Mouse (Mus musculus) gastrocnemius, postnatal 4 days (tissue): ENCODE measurements around the gene Tex26. TPM values are rescaled to one million over a fixed set of nuclear protein-coding genes. Genes with fewer than 3 reads are reported as not detected.
A peak's percentile ranks its signal among the peaks of the same experiment; 100 is the strongest.

Source experiments
- DNase-seq, 2 experiments: peaks; one replicate each; pipeline ENCODE4 v3.0.0; 2021 to 2022; ENCODE audit warnings: low spot score in 2 of 2, mixed read lengths in 2 of 2
- total RNA-seq, 2 experiments: library from RNA; stranded (reverse); gene quantifications; 2 replicates each; pipeline ENCODE4 v1.2.3; 2021

Gene Tex26
- total RNA-seq, 2 experiments from 2014 or later = 0.25 to 0.60 TPM

DNA sequence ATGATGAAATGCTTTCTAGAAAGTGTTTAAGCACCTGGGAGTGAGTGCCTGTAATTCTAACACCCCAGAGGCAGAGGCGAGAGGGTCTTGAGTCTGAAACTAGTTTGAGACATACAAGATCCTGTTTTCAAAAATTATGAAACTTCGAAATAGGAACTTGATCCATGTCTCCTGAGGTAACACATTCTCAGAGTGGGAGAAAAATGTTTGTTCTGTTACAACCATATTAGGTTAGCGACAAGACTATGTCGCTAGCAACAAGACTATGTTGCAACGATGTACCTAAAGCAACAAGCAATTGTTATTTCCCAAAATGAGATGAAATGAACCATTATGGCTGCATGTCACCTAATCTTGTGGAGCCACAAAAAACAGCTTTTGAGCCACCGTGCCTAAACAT lies 46.0 kb downstream of the Tex26 start:
- DNase-seq = no peak

DNA sequence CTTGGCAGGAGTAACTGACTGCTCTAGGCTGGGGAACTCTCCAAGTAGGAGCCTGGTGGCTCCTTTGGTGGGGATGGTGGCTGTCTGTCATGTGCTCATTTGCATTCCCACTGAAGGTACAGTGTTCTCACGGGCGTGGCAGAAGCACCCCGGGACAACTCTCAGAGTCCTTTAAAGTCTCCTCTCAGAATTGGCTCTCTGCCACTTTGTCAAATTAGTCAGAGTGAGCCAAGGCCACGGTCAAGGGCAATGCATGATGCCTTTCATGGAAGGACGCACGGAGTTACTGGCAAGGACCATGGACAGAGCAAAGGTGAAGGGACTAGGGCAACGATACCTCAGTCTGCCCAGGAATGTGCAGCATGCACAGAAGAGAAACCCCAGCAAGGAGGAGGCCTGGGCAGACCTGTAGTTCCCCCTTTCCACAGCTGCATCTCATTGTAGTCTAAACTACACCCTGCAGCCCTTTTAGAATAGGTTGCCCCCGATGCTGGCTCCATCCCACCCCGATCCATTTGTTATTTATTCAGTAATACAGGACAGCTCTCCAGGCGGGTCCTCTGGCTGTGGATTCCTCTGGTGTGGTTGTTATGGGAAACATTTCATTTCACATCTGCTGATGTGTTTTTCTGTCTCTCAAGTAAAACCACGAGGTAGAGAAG lies 49.0 kb downstream of the Tex26 start:
- no peak for DNase-seq

DNA sequence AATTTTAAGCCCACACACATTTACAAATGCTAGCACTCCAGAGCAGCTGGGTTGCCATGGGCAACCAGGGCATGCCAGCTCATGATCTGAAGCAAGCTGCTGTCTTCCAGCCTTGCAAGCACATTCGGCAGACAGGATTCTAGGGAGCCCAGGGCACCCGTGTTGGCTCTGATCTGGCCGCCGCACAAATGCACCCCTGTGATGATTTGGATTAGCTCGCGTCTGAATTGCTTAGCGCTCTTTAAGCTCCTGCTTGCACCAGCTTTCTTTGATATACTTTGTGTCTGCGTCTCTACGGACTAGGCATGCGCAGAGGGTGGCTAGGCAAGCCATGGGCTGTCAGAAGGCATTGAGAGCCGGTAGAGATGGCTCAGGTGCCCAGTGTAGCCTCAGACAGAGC lies 49.7 kb downstream of the Tex26 start:
- DNase-seq = no peak

DNA sequence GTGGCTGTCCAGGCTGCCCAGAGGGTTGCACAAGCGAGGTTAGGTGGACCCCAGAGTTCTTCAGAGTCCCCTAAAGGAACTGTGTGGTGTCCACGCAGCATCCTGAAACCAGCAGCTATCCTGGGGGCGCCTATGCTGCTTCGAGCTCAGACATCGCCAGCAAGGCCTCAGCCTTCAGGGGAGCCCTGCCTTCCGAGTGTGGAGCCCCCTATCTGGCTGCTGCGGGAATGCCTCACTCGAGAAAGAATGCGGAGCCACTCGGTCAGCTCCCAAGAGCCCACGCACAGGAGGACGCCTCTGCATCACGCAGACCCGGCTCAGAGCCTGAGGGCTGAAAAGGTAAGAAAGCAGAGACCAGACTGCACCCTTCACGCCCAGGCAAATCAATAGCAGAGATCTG lies 50.8 kb downstream of the Tex26 start:
- no peak for DNase-seq

DNA sequence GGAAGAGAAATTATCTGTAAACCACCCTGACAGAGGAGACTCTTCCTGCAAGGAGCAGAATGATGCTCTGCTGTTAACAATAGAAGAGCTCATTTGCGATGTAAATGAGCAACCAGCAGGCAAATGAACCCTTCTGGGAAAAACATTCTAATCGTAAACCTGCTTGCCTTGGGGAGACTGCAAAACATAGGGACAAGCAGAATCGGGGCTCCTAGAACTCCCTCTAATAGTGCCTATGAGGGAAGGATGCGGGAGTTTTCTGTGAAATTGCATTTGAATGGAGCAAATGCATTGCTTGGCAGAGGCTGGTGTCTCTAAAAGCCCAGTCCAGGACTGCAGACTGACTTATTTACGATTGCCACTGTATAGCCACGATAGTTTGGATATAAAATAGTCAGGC lies 56.2 kb downstream of the Tex26 start:
- DNase-seq = no peak

DNA sequence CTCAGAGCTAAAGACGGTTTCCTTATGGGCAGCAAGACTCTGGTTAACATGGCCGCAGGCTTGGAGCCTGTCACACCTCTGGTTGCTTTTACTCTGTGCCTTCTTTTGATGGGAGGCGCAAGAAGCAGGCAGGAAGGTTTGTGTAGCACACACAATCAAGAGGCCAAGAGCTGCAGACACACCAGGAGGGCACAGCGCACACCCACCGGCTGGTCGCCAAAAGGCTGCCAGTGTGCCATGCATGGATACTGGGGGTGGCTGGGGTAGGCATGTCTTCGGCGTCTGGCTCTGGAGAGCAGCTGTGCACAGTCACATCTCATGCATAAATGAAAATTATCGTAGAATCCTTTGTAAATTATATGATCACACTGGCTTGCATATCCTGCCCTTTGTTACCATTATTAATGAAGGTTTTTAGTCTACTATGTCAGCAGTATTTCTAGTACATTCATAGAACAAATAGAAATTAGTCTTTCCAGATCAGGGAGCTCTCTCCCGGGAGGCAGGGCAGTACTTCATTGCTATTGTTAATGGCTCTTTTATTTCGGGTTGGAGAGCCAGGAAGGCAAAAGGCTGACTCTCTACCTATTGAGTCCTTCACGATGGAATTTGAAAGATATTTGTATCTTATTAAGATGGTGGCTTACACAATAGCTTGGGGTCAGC lies 57.1 kb downstream of the Tex26 start:
- DNase-seq = no peak

DNA sequence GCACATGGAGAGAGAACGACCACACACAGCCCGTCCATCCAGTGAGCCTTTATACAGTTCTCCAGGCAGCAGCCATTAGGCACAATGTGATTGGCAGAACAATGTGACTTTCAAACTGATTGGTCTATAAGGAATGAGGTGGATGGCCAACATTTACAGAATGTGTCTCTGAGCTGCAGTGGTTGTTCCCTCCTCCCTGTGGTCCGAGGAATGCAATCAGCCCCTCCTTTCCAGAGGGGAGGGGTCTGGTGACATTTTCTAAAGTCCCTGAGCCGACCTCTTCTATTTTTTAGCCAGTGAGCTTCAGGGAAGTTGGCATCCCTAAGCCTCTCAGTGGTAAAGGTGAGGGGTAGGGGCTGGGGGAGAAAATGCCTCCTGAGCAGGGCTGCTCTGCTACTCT lies 60.5 kb downstream of the Tex26 start:
- DNase-seq = no peak

DNA sequence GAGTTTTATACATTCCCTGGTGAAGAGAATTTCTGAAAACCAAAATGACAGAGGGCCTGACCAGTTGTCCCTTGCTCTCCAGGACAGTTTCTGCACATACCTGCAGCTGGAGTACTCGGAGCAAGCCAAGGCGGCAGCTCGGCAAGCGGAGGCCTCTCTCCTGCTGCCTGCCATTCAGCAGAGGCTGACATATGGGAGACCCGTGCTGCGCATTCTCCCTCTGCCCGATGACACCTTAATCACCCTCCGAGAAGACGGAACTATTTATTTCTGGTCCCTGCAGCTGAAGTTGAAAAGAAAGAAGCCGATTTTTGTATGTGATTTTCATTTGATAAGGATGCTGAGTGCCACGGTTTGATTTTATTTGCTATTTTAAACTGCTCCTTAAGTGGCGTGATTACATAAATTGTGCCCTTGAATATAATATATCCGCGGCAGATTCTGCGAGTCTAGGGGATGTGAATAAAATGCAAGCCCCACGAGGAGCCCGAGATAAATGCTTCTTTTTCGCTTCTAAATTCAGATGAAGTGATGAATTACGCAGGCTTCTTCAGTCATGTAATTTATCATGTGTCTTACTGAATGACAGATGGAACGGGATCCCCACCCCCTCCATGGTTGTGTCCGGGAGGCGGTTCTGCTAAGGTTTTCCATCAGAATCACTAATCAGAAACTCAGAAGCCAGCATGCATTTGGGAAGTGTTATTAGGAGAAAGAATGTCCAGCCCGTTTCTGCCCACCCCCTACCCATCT lies 64.1 kb downstream of the Tex26 start:
- DNase-seq = no peak

DNA sequence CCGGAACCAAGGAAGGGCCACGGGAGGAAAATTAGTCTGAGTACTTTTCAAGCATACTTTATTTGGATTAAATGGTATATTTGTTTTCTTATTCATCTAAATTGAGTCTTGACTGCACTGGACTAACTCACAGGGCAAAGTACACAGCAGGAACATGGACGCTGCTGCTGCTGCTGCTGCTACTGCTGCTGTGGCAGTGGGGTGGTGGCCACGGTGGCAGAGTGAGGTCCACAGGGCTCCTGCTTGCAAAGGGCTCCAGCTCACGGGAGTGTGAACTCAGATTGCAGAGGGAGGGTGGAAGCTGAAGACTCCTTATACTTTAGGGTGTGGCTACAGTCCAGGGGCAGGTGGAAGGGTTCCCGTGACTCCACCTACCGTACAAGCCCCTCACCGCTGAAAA lies 65.5 kb downstream of the Tex26 start:
- DNase-seq = no peak

DNA sequence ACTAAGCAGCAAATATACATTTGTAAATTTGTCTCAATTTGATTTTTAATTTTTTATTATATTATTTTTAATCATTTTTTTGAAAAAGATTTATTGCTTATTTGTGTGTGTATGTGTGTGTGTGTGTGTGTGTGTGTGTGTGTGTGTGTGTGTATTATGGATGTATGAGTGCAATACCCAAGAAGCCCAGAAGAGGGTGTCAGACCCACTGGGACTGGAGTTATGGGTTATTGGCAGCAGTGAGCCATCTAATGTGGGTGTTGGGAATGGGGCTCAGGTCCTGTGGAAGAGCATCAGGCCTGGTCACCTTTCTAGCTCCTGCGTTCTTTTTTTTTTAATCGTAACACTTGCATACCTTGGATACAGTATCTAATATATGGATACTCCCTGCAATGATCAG lies 66.6 kb downstream of the Tex26 start:
- DNase-seq = no peak

DNA sequence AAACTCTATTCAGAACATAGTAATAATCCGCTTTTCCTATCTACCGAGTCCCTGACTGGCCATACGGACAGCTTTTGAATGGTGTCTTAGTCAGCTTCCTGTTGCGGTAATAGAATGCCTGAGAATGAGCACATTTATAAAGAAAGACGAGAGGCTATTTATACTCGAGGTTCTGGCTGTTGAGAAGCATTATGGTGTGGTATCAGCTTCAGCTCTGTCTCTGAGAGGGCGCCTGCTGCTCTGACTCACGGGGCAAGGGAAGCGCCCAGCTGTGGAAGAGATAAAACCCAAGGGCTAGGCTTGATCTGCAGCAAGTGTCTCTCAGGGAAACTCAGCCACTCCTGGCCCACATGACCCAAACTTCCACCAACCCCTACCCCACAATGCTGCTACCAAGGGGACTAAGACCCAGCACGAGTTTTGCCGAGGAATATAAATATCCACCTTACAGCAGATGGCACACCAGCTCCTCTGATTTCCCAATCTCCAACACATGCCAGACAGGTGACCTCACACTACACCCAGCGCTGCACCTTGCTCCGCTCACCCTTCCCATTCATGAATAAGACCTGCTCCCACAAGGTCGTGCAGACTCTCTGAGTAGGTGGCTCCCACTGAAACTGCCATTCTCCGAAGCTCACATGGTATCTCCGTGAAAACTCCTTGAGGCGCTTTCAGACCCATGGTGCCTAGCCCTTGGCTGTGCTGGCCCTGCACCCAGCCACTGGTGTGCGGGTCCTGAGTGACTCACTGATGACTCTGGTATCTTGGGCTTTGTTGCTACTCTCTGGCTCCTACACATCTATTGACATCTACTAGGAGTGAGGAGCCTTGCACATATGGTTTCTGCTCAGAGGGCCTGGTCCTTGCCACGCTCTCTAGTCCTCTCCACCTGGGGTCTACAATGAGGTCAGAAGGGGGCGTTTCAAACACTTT lies 68.9 kb downstream of the Tex26 start:
- DNase-seq = no peak

DNA sequence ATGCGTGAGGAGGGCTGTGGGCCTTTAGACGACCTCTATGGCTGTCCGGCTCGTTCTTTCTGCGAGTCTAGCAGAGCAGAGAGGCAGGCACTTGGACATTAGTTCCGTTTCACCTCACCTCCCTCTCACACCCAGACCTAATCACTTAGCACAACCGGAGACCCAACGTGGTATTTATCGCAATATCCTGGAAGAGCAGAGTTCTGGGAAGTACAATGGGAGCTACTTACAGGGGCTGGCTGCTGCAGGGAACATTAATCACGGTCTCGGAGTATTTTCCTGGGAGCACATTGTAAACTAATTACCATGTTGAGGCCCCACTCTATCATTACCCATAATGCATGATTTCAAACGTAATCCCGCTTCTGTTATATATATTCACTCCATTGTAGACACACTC lies 70.9 kb downstream of the Tex26 start:
- DNase-seq = no peak

DNA sequence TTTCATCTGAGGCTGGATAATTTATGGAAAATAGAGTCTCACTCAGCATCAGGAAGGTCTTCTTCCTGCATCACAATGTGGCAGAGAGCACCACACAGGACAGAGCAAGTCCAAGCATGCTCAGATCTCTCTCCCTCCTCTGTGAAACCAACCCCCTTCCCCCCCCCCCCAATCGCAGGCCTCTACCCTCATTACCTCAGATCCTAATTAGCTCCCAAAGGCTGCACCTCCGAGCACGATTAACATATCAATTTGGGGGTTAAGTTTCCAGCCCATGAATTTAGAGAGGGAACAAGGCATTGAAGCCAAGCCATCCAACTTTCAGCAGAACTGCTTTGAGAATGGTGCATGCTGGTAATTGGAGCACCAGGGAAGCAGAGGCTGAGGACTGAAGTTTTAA lies 73.2 kb downstream of the Tex26 start:
- no peak for DNase-seq

DNA sequence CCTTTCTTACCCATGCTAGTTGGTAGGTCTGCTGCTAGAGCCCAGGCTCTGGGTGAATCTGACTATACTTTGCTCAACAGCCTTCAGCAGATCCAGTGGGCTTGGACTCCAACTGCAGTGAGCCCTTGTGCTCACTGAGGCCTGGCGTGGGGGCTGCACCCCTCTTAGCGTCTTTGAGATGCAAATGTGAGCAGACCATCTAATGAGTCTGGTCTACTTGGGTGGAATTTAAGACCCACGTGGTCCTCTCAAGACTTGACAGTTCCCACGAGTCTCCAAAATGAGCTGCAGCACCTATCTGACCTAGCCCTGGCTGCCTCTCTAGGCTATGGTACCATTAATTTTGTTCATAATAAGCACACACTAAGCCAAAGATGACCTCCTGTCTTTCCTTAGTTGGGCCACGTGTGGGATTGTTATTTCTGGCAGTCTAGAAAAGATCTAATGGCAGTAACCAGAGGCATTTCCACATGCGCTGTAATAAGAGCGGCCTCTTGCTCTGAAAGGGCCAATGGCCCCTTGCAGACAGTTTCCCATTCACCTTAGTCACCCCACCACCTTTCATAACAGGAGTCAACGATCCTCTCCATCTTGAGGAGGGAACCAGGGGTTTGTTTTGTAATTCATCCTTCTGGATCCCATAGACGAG lies 74.1 kb downstream of the Tex26 start:
- DNase-seq = no peak

DNA sequence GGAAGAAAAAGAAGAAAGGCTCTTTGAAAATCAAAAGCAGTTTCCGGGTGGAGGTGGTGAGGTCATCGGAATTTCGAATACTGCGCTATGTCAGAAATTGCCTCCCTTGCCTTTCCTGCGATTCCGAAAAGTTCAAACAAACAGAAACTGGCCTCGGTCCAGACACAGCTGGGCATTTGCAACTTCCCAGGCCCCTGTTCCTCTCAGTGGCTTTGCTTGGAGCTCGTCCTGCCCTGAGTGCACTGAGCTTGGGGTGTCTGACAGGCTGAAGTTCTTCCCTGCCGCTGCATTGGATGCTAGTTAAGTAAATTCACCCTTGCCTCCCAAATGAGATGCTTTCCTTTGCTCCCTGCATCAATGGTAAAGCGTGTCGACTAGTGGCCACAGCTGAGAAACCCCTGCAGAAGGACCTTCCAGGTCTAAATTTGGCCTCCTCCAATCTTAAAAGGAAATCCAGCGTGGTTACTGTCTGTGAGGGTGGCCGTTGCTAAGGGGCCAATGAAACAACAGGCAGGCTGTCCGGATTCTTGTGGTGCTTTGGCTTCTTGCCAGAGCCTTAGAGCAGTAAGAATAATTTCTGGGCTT lies 74.7 kb downstream of the Tex26 start:
- peak in 1 of 2 experiments; percentile 51 for DNase-seq

DNA sequence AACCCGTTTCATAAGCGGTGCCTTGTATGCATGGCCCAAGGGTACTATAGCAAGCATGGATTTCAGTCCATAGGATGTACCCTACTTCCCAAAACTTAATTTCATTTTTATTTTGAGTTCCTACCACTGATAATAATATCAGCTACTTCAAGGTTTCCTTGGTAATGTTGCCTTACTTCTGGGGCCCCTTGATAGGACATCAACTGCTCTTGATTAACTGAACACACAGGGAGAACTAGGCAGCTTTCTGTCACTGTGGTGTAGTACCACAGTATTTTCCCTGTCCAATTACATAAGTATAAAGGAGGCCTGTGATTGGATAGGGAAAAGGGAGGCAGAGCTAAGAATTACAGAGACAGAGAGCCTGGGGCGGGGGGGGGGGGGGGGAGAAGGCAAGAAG lies 75.4 kb downstream of the Tex26 start:
- DNase-seq = no peak

DNA sequence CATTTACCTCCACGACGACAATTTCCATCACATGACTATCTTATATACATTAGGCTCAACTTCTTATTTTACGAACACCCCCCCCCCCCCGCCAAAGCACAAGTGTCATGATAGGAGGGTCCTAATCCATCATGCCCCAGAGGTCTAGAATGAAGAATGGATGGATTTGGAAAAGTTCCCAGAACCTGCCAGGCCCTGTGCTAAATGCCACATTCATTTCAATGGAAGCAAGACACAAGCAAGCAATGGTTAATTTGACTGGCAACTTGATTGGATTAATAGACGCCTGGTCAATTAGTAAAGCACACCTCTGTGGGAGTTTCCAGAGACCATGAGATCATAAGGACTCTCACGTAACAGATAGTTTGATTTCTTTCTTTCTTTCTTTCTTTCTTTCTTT lies 77.7 kb downstream of the Tex26 start:
- DNase-seq = no peak
